Mouse (Mus musculus) neural tube, embryonic 12.5 days (tissue): Measurements from ENCODE around the gene Lfng. TPM values are rescaled to one million over a fixed set of nuclear protein-coding genes. Genes with fewer than 3 reads are reported as not detected.

Experiments
- ATAC-seq: fragments of 200-750 bp; cut with Nextera tagmentation; 2 replicates; pipeline ENCODE4 v1.8.0; 2017; ENCODE audit warnings: low read depth, mild to moderate bottlenecking, moderate TSS enrichment, moderate library complexity; ENCODE audit not compliant: low FRiP score
- H3K27ac ChIP-seq: fragments of 300-500 bp; sonication (generic); 2 replicates; pipeline ENCODE4 v1.5.1; 2016
- H3K27me3 ChIP-seq: fragments of 300-500 bp; sonication (generic); replicated peaks from 2 replicates; pipeline ENCODE4 v1.6.1; 2016; ENCODE audit warnings: mild to moderate bottlenecking
- H3K36me3 ChIP-seq: fragments of 300-500 bp; sonication (generic); 2 replicates; pipeline ENCODE4 v1.6.1; 2016; ENCODE audit warnings: mild to moderate bottlenecking
- H3K4me1 ChIP-seq: fragments of 300-500 bp; sonication (generic); 2 replicates; pipeline ENCODE4 v1.6.1; 2016
- H3K4me2 ChIP-seq: fragments of 300-500 bp; sonication (generic); replicated peaks from 2 replicates; pipeline ENCODE4 v1.6.1; 2016; ENCODE audit warnings: mild to moderate bottlenecking
- H3K4me3 ChIP-seq: fragments of 300-500 bp; sonication (generic); 2 replicates; pipeline ENCODE4 v1.5.1; 2016
- H3K9ac ChIP-seq: fragments of 300-500 bp; sonication (generic); 2 replicates; pipeline ENCODE4 v1.6.1; 2016; ENCODE audit warnings: mild to moderate bottlenecking
- H3K9me3 ChIP-seq: fragments of 300-500 bp; sonication (generic); 2 replicates; pipeline ENCODE4 v1.6.1; 2016; ENCODE audit warnings: mild to moderate bottlenecking
- WGBS: fragments of 180-500 bp; shearing (Covaris S2); methylation state at CpG from one replicate; pipeline ENCODE4 v1.1.7; 2016; 5-methylcytosine and 5-hydroxymethylcytosine counted together
- polyA plus RNA-seq: library from polyadenylated mRNA; unstranded; fragments of >200 nt; fragmentation: Nextera tagmentation; extraction: Ambion mirVana; gene quantifications from 2 replicates; pipeline ENCODE4 v1.2.1, GENCODE M21; 2016

Lfng gene
- polyA plus RNA-seq, 1 experiment from 2014 or later = 30.5 TPM

GRCm38 (mm10) chr5:140636316-140637057, 29.4 kb downstream of the Lfng start:
- peaks cover 30% of the 10 kb centered on the region for H3K4me1 ChIP-seq
- H3K27me3 ChIP-seq = no peaks in the 10 kb centered on the region
- H3K27ac ChIP-seq = no peak overlapping the region

GRCm38 (mm10) chr5:140637058-140637410, 29.9 kb downstream of the Lfng start:
- Histone ChIP-seq H3K9me3 (no peaks in the 10 kb centered on the region), H3K27ac (no peak overlapping the region), H3K4me3 (no peak overlapping the region), H3K9ac (no peak overlapping the region), H3K36me3 (peaks cover 79% of the 10 kb centered on the region), H3K4me1 (peaks cover 36% of the 10 kb centered on the region), H3K27me3 (no peaks in the 10 kb centered on the region), H3K4me2 (no peak overlapping the region)
- ATAC-seq = no peak
- WGBS = 72% methylated on average over 6 of the region's 6 CpGs

More at GRCm38 (mm10) chr5:140636316-140637057, 29.4 kb downstream of the Lfng start:
- ATAC-seq = no peak
- H3K4me2 ChIP-seq = no peak overlapping the region
- H3K9me3 ChIP-seq = no peaks in the 10 kb centered on the region
- 94% methylated on average over 7 of the region's 7 CpGs for WGBS
- H3K4me3 ChIP-seq = no peak overlapping the region
- H3K9ac ChIP-seq = no peak overlapping the region
- peaks cover 85% of the 10 kb centered on the region for H3K36me3 ChIP-seq

- peaks cover 70% of the 10 kb centered on the region for H3K36me3 ChIP-seq
- H3K4me3 ChIP-seq = no peak overlapping the region
- 90% methylated on average over 3 of the region's 3 CpGs for WGBS
- no peak overlapping the region for H3K4me2 ChIP-seq
- no peak for ATAC-seq
- H3K4me1 ChIP-seq = peaks cover 45% of the 10 kb centered on the region
- no peaks in the 10 kb centered on the region for H3K9me3 ChIP-seq
- H3K27me3 ChIP-seq = no peaks in the 10 kb centered on the region
- H3K9ac ChIP-seq = no peak overlapping the region
- H3K27ac ChIP-seq = no peak overlapping the region
Measured at GRCm38 (mm10) chr5:140637989-140638388, 30.9 kb downstream of the Lfng start.

- H3K27me3 ChIP-seq = no peaks in the 10 kb centered on the region
- H3K9ac ChIP-seq = no peak overlapping the region
- H3K36me3 ChIP-seq = peaks cover 65% of the 10 kb centered on the region
- no peak overlapping the region for H3K27ac ChIP-seq
- peaks cover 50% of the 10 kb centered on the region for H3K4me1 ChIP-seq
- no peak overlapping the region for H3K4me3 ChIP-seq
- no peak for ATAC-seq
- WGBS = 95% methylated on average over 6 of the region's 6 CpGs
- H3K9me3 ChIP-seq = no peaks in the 10 kb centered on the region
- H3K4me2 ChIP-seq = no peak overlapping the region
Measured at GRCm38 (mm10) chr5:140638484-140638883, 31.4 kb downstream of the Lfng start.

- Histone ChIP-seq H3K4me1 (peaks cover 51% of the 10 kb centered on the region), H3K9me3 (no peaks in the 10 kb centered on the region), H3K9ac (no peak overlapping the region), H3K27ac (no peak overlapping the region), H3K27me3 (no peaks in the 10 kb centered on the region), H3K4me2 (no peak overlapping the region), H3K4me3 (no peak overlapping the region), H3K36me3 (peaks cover 63% of the 10 kb centered on the region)
- ATAC-seq = no peak
- WGBS = 86% methylated on average over 4 of the region's 4 CpGs
Measured at GRCm38 (mm10) chr5:140639312-140639711, 32.2 kb downstream of the Lfng start.

- ATAC-seq = no peak
- Histone ChIP-seq H3K36me3 (peaks cover 63% of the 10 kb centered on the region), H3K4me1 (peaks cover 51% of the 10 kb centered on the region), H3K27me3 (no peaks in the 10 kb centered on the region), H3K27ac (no peak overlapping the region), H3K9ac (no peak overlapping the region), H3K9me3 (no peaks in the 10 kb centered on the region), H3K4me3 (no peak overlapping the region), H3K4me2 (0 out of 2 replicates have a peak overlapping the region, but pooled peaks have one; percentile 4)
- 87% methylated on average over 14 of the region's 14 CpGs for WGBS
Measured at GRCm38 (mm10) chr5:140639871-140640270, 32.8 kb downstream of the Lfng start.

GRCm38 (mm10) chr5:140640812-140641211, 33.7 kb downstream of the Lfng start:
- Histone ChIP-seq H3K27ac (no peak overlapping the region), H3K4me3 (no peak overlapping the region), H3K4me2 (0 out of 2 replicates have a peak overlapping the region, but pooled peaks have one; percentile 20), H3K4me1 (peaks cover 61% of the 10 kb centered on the region), H3K27me3 (no peaks in the 10 kb centered on the region), H3K9ac (no peak overlapping the region), H3K36me3 (peaks cover 63% of the 10 kb centered on the region), H3K9me3 (no peaks in the 10 kb centered on the region)
- ATAC-seq = no peak
- WGBS = 64% methylated on average over 2 of the region's 2 CpGs

GRCm38 (mm10) chr5:140641254-140641928, 34.3 kb downstream of the Lfng start:
- Histone ChIP-seq H3K9me3 (no peaks in the 10 kb centered on the region), H3K9ac (no peak overlapping the region; the same call in 1 of the 2 replicates), H3K4me1 (peaks cover 67% of the 10 kb centered on the region), H3K27ac (no peak overlapping the region), H3K4me3 (no peak overlapping the region), H3K4me2 (peak overlapping the region; percentile 20; the same call in 1 of the 2 replicates), H3K27me3 (no peaks in the 10 kb centered on the region), H3K36me3 (peaks cover 64% of the 10 kb centered on the region)
- no peak for ATAC-seq
- WGBS = 76% methylated on average over 10 of the region's 10 CpGs

- peak overlapping the region; percentile 13 for H3K9ac ChIP-seq
- no peaks in the 10 kb centered on the region for H3K9me3 ChIP-seq
- H3K4me3 ChIP-seq = no peak overlapping the region
- H3K27me3 ChIP-seq = no peaks in the 10 kb centered on the region
- H3K36me3 ChIP-seq = peaks cover 58% of the 10 kb centered on the region
- WGBS = 88% methylated on average over 3 of the region's 3 CpGs
- H3K27ac ChIP-seq = no peak overlapping the region
- no peak for ATAC-seq
- H3K4me2 ChIP-seq = peak overlapping the region; percentile 20; the same call in 1 of the 2 replicates
- peaks cover 68% of the 10 kb centered on the region for H3K4me1 ChIP-seq
Measured at GRCm38 (mm10) chr5:140642076-140642475, 35.0 kb downstream of the Lfng start.

GRCm38 (mm10) chr5:140644263-140644662, 37.1 kb downstream of the Lfng start:
- 91% methylated on average over 6 of the region's 6 CpGs for WGBS
- Histone ChIP-seq H3K27ac (no peak overlapping the region), H3K4me1 (peaks cover 67% of the 10 kb centered on the region), H3K27me3 (no peaks in the 10 kb centered on the region), H3K9ac (no peak overlapping the region), H3K4me2 (peak overlapping the region; percentile 96; the same call in 1 of the 2 replicates), H3K36me3 (peaks cover 39% of the 10 kb centered on the region), H3K4me3 (no peak overlapping the region), H3K9me3 (no peaks in the 10 kb centered on the region)
- no peak for ATAC-seq

GRCm38 (mm10) chr5:140644702-140645201, 37.6 kb downstream of the Lfng start:
- ATAC-seq = no peak
- Histone ChIP-seq H3K27me3 (no peaks in the 10 kb centered on the region), H3K27ac (0 out of 2 replicates have a peak overlapping the region, but pooled peaks have one; percentile 32), H3K4me2 (peak overlapping the region; percentile 96), H3K9me3 (no peaks in the 10 kb centered on the region), H3K9ac (0 out of 2 replicates have a peak overlapping the region, but pooled peaks have one; percentile 99), H3K4me1 (peaks cover 70% of the 10 kb centered on the region), H3K4me3 (no peak overlapping the region), H3K36me3 (peaks cover 38% of the 10 kb centered on the region)
- 80% methylated on average over 15 of the region's 15 CpGs for WGBS

GRCm38 (mm10) chr5:140645454-140645853, 38.3 kb downstream of the Lfng start:
- H3K27me3 ChIP-seq = no peaks in the 10 kb centered on the region
- 89% methylated on average over 4 of the region's 4 CpGs for WGBS
- H3K36me3 ChIP-seq = peaks cover 31% of the 10 kb centered on the region
- H3K9ac ChIP-seq = peak overlapping the region; percentile 99; the same call in 1 of the 2 replicates
- ATAC-seq = no peak
- peak overlapping the region; percentile 96 for H3K4me2 ChIP-seq
- peak overlapping the region; percentile 98; the same call in 1 of the 2 replicates for H3K4me3 ChIP-seq
- H3K9me3 ChIP-seq = no peaks in the 10 kb centered on the region
- peaks cover 68% of the 10 kb centered on the region for H3K4me1 ChIP-seq
- peak overlapping the region; percentile 32; the same call in 1 of the 2 replicates for H3K27ac ChIP-seq
